Mouse (Mus musculus): ENCODE results near the gene Vat1.

DNA sequence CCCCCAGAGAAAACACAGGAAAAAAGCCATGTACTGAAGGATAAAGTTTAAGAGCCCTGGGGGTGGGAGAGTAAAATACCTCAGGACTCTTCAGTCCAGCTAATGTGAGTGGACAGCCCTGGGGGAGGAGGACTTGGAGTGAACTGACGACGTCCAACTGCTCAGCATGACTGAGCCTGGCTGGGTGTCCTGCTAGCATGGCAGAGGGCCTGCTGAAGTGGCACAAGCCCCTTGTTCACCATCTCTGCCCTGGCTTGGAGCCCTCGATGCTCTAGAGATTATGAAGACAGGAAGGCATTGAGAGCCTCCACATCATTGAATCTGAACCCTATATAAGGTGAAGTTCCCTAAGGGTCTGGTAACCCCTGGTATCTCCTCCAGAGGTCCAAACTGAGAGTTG, 5.9 kb upstream of the Vat1 start:
- TF ChIP-seq POLR2A (IDR thresholded peaks at IDR 0.05; ENCODE audit: low read depth, low read length) (no peak), CTCF (IDR thresholded peaks at IDR 0.05; ENCODE audit: extremely low read depth, insufficient read depth, insufficient read length, insufficient replicate concordance) (no peak)
